Mouse (Mus musculus) liver, embryonic 14.5 days (tissue): ENCODE measurements around the gene Jam2. TPM values are rescaled to one million over a fixed set of nuclear protein-coding genes. Genes with fewer than 3 reads are reported as not detected.

Source experiments
- ATAC-seq: fragments of 200-750 bp; cut with Nextera tagmentation; 2 replicates; pipeline ENCODE4 v1.8.0; 2017; ENCODE audit warnings: moderate number of reproducible peaks, mild to moderate bottlenecking, moderate library complexity; ENCODE audit not compliant: insufficient read depth
- DNase-seq, 3 experiments: peaks; one replicate each; pipeline ENCODE4 v3.0.0-alpha.2; 2012 to 2013; ENCODE audit warnings: low read depth in 3 of 3, low spot score in 3 of 3
- H3K27ac ChIP-seq: fragments of 300-500 bp; sonication (generic); 2 replicates; pipeline ENCODE4 v1.5.1; 2014; ENCODE audit warnings: moderate library complexity, mild to moderate bottlenecking, control low read depth, inconsistent platforms
- H3K27me3 ChIP-seq: fragments of 300-500 bp; sonication (generic); 2 replicates; pipeline ENCODE4 v1.6.1; 2014; ENCODE audit warnings: mild to moderate bottlenecking, low read length, moderate library complexity; ENCODE audit not compliant: control insufficient read depth, insufficient read depth
- H3K36me3 ChIP-seq: fragments of 300-500 bp; sonication (generic); replicated peaks from 2 replicates; pipeline ENCODE4 v1.6.1; 2014; ENCODE audit warnings: low read depth; ENCODE audit not compliant: control insufficient read depth, insufficient read depth
- H3K4me1 ChIP-seq, 2 experiments: fragments of 200-500 bp in 1 of 2; fragments of 300-500 bp in 1 of 2; sonication (generic) in 1 of 2; replicated peaks; 2 replicates each; pipeline ENCODE4 v1.6.1; 2012 to 2014; ENCODE audit warnings: antibody characterized with exemption in 1 of 2, inconsistent platforms in 1 of 2, low read length in 1 of 2; ENCODE audit not compliant: control insufficient read depth in 2 of 2, insufficient read depth in 2 of 2
- H3K4me2 ChIP-seq: fragments of 300-500 bp; sonication (generic); 2 replicates; pipeline ENCODE4 v1.6.1; 2014; ENCODE audit warnings: low read depth, mild to moderate bottlenecking, control low read depth, moderate library complexity
- H3K4me3 ChIP-seq, 2 experiments: fragments of 200-500 bp in 1 of 2; fragments of 300-500 bp in 1 of 2; sonication (generic) in 1 of 2; 2 replicates each; pipeline ENCODE4 v1.5.1; 2012 to 2014; ENCODE audit warnings: low read depth in 2 of 2, low read length in 2 of 2, mild to moderate bottlenecking in 2 of 2, control low read depth in 1 of 2, inconsistent platforms in 1 of 2, moderate library complexity in 1 of 2; ENCODE audit not compliant: insufficient read depth in 1 of 2
- H3K9ac ChIP-seq: fragments of 300-500 bp; sonication (generic); replicated peaks from 2 replicates; pipeline ENCODE4 v1.6.1; 2014; ENCODE audit warnings: mild to moderate bottlenecking, control low read depth, moderate library complexity
- H3K9me3 ChIP-seq: fragments of 300-500 bp; sonication (generic); 2 replicates; pipeline ENCODE4 v1.6.1; 2016; ENCODE audit warnings: low read length, mixed read lengths; ENCODE audit not compliant: control insufficient read depth
- CTCF ChIP-seq: IDR thresholded peaks from 2 replicates; pipeline ENCODE4 v1.5.1; 2016; ENCODE audit warnings: antibody characterized with exemption, low read depth, control low read depth
- EP300 ChIP-seq: IDR thresholded peaks from 2 replicates; pipeline ENCODE4 v1.6.1; 2016; ENCODE audit warnings: antibody characterized with exemption, low read depth
- WGBS: fragments of 180-500 bp; shearing (Covaris S2); extraction: QIAGEN DNeasy Blood & Tissue Kit; methylation state at CpG from one replicate; pipeline ENCODE4 v1.1.7; 2014; ENCODE audit not compliant: insufficient replicate concordance; 5-methylcytosine and 5-hydroxymethylcytosine counted together
- polyA plus RNA-seq, 2 experiments: library from polyadenylated mRNA; depleted of rRNA in 1 of 2; stranded (reverse) in 1 of 2; unstranded in 1 of 2; fragments of >200 nt; fragmentation: Nextera tagmentation in 1 of 2; extraction: Ambion mirVana in 1 of 2; gene quantifications; 2 replicates each; pipeline versions ENCODE4 v1.2.1 to v1.2.3; 2012 to 2014

Jam2 gene
- polyA plus RNA-seq (2012; rRNA removed), result 0.62 and 0.87 TPM in 2 replicates
- polyA plus RNA-seq (2014; fragmentation: Nextera tagmentation; extraction: Ambion mirVana), result 1.4 and 1.7 TPM in 2 replicates

- H3K9ac ChIP-seq, result no peak within 1 kb of the TSS
- no peaks in the 10 kb centered on the region for H3K36me3 ChIP-seq
- H3K4me2 ChIP-seq, result peak within 1 kb of the TSS; percentile 68
- peaks cover 25% of the 10 kb centered on the region for H3K27me3 ChIP-seq
- under 1% methylated on average over 42 of the region's 43 CpGs for WGBS
- ATAC-seq (peak; percentile 48; the same call in 1 of the 2 replicates), DNase-seq (no peak)
- H3K4me3 ChIP-seq, result peak within 1 kb of the TSS; percentile 37 to 50
- no peaks in the 10 kb centered on the region for H3K4me1 ChIP-seq
- H3K9me3 ChIP-seq, result no peaks in the 10 kb centered on the region
- H3K27ac ChIP-seq, result no peak within 1 kb of the TSS
- no peak for TF ChIP-seq CTCF
- no peak for TF ChIP-seq EP300
Observed at GRCm38 (mm10) chr16:84774003-84774703, at the start of gene Jam2. TSS of gene Jam2 (plus strand) at chr16:84774123.

DNA sequence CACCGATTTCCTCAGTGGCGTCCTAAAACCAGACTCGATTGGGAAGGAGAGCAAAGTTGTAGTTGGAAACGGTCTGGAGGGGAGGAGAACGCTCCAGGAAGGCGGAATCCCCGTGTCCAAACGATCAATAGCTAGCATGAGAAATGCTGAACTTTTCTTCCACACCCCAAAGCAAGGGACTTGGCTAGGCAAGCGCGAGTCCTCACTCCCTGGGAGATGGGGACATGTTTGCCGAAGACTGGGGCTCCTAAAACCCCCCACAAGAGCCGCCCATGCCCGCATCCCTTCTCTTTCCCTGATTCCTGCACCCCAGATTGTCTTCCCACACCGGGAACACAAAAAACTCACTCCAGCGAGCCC lies 39.1 kb upstream of the Jam2 start:
- H3K4me3 ChIP-seq, result peak overlapping the region; percentile 87 to 99
- H3K9me3 ChIP-seq, result no peaks in the 10 kb centered on the region
- H3K9ac ChIP-seq, result peak overlapping the region; percentile 74
- TF ChIP-seq EP300 (no peak), CTCF (no peak)
- WGBS, result under 1% methylated on average over 15 of the region's 15 CpGs
- ATAC-seq, result peak; percentile 34
- peak overlapping the region; percentile 83 for H3K4me2 ChIP-seq
- no peaks in the 10 kb centered on the region; the same call in 1 of the 2 replicates for H3K36me3 ChIP-seq
- no peaks in the 10 kb centered on the region for H3K27me3 ChIP-seq
- no peak for DNase-seq
- H3K27ac ChIP-seq, result no peak overlapping the region
- H3K4me1 ChIP-seq, result peaks cover 3 to 8% of the 10 kb centered on the region in 2 experiments; a peak in 3 of 4 replicates

DNA sequence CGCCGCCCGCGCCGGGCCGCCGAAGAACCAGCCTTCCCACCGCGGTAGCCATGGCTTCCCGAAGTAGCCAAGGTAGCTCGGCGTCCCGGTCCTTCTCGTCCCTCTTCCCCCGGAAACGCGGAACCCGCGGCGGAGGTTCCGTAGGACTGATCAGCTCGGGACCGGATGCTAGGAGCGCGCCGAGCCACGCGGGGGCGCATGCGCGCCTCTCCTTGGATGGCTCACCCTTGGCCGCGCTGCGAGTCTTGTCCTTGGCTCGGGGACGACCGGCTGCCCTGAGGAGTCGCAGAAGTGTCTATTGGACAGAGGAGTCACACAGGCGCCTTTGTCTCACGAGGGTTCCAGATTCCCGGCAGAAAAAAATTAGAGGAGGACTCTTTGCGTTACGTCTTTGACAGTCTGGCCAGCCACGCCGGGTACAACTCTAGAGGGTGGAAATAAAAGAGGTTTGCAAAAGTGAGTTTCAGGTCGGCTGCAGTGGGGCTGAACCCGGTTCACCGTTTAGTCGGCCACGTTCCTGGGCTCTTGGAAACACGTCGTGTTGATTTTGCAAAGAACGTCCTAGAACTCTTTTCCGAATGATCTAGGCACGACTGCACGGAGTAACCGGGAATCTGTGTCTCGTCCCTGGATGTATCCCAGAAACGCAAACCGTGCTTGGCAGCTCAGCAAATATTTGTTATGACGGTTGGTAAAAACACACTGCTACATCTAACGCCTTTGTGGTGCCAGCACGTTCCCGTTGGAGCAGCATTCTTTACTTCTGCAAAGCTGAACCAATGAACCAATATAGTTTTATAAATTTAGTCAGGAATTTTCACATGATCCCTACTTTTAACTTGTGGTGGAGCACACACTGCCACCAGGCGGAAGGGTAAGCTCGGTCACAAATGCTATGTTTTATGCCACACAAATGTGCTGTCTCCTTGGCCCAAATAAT lies 38.5 kb upstream of the Jam2 start, which contains the start of gene Mrpl39:
Gene Mrpl39, minus strand, starts transcription at position 577 of the 940 bp plus-strand sequence.
- peak within 1 kb of the TSS; percentile 87 to 99 for H3K4me3 ChIP-seq
- no peaks in the 10 kb centered on the region for H3K9me3 ChIP-seq
- peak within 1 kb of the TSS; percentile 83 for H3K4me2 ChIP-seq
- no peak within 1 kb of the TSS for H3K27ac ChIP-seq
- TF ChIP-seq EP300, result no peak
- TF ChIP-seq CTCF, result peak; percentile 91
- peak; percentile 99 for ATAC-seq
- H3K27me3 ChIP-seq, result no peaks in the 10 kb centered on the region
- WGBS, result under 1% methylated on average over 66 of the region's 66 CpGs
- peak within 1 kb of the TSS; percentile 74 for H3K9ac ChIP-seq
- H3K36me3 ChIP-seq, result no peaks in the 10 kb centered on the region; the same call in 1 of the 2 replicates
- peak; percentile 83 to 87 (median 85) for DNase-seq
- H3K4me1 ChIP-seq, result peaks cover 3 to 8% of the 10 kb centered on the region in 2 experiments; a peak in 3 of 4 replicates

GRCm38 (mm10) chr16:84737358-84737757 lies 36.6 kb upstream of the Jam2 start:
- Histone ChIP-seq H3K4me2 (no peak overlapping the region), H3K27ac (no peak overlapping the region), H3K4me1 (peaks cover 3 to 8% of the 10 kb centered on the region in 2 experiments; a peak in 3 of 4 replicates), H3K9me3 (no peaks in the 10 kb centered on the region), H3K9ac (no peak overlapping the region), H3K4me3 (no peak overlapping the region), H3K27me3 (no peaks in the 10 kb centered on the region), H3K36me3 (no peaks in the 10 kb centered on the region)
- no peak for ATAC-seq
- DNase-seq, result no peak
- WGBS, result 61% methylated on average over 3 of the region's 3 CpGs
- TF ChIP-seq EP300, result no peak
- TF ChIP-seq CTCF, result peak; percentile 19; the same call in 1 of the 2 replicates
